Mouse (Mus musculus): ENCODE results near the gene Syt12. TPM values are rescaled to one million over a fixed set of nuclear protein-coding genes. Genes with fewer than 3 reads are reported as not detected.

Gene Syt12
- polyA plus RNA-seq, 1 experiment from 2014 or later: 1.6 TPM

GRCm38 (mm10) chr19:4492526-4493296 is 15.5 kb upstream of the Syt12 start:
- WGBS: 64% methylated on average over 9 of the region's 9 CpGs
- Histone ChIP-seq H3K27ac (ENCODE audit: low read length) (no peak overlapping the region), H3K4me1 (replicated peaks; ENCODE audit: control insufficient read depth, insufficient read depth, low read length) (peaks cover 4% of the 10 kb centered on the region), H3K9me3 (ENCODE audit: control insufficient read depth, low read length) (no peaks in the 10 kb centered on the region), H3K4me2 (ENCODE audit: low read depth, low read length) (no peak overlapping the region), H3K27me3 (ENCODE audit: control insufficient read depth, insufficient read depth, low read depth, low read length) (no peaks in the 10 kb centered on the region), H3K4me3 (ENCODE audit: low read length) (no peak overlapping the region), H3K36me3 (ENCODE audit: control insufficient read depth, insufficient read depth, low read length) (no peaks in the 10 kb centered on the region), H3K9ac (ENCODE audit: low read length) (no peak overlapping the region)
- no peak for ATAC-seq (ENCODE audit: low read depth)

- Histone ChIP-seq H3K9me3 (ENCODE audit: control insufficient read depth, low read length) (no peaks in the 10 kb centered on the region), H3K4me1 (replicated peaks; ENCODE audit: control insufficient read depth, insufficient read depth, low read length) (peaks cover 8% of the 10 kb centered on the region), H3K27me3 (ENCODE audit: control insufficient read depth, insufficient read depth, low read depth, low read length) (no peaks in the 10 kb centered on the region), H3K4me3 (ENCODE audit: low read length) (no peak overlapping the region), H3K9ac (ENCODE audit: low read length) (no peak overlapping the region), H3K4me2 (ENCODE audit: low read depth, low read length) (no peak overlapping the region), H3K27ac (ENCODE audit: low read length) (peak overlapping the region; percentile 32; the same call in 1 of the 2 replicates), H3K36me3 (ENCODE audit: control insufficient read depth, insufficient read depth, low read length) (no peaks in the 10 kb centered on the region)
- ATAC-seq (ENCODE audit: low read depth): peak; percentile 42; the same call in 1 of the 2 replicates
- 49% methylated on average over 10 of the region's 10 CpGs for WGBS
Measured at GRCm38 (mm10) chr19:4491080-4491695, 13.9 kb upstream of the Syt12 start.

- Histone ChIP-seq H3K4me2 (ENCODE audit: low read depth, low read length) (no peak overlapping the region), H3K9ac (ENCODE audit: low read length) (no peak overlapping the region), H3K4me1 (replicated peaks; ENCODE audit: control insufficient read depth, insufficient read depth, low read length) (peaks cover 12% of the 10 kb centered on the region), H3K4me3 (ENCODE audit: low read length) (no peak overlapping the region), H3K9me3 (ENCODE audit: control insufficient read depth, low read length) (no peaks in the 10 kb centered on the region), H3K27me3 (ENCODE audit: control insufficient read depth, insufficient read depth, low read depth, low read length) (no peaks in the 10 kb centered on the region), H3K36me3 (ENCODE audit: control insufficient read depth, insufficient read depth, low read length) (no peaks in the 10 kb centered on the region), H3K27ac (ENCODE audit: low read length) (peak overlapping the region; percentile 62)
- 30% methylated on average over 2 of the region's 2 CpGs for WGBS
- ATAC-seq (ENCODE audit: low read depth): peak; percentile 82
Measured at GRCm38 (mm10) chr19:4487877-4488276, 10.6 kb upstream of the Syt12 start.

GRCm38 (mm10) chr19:4485006-4485405 is 7.8 kb upstream of the Syt12 start:
- no peaks in the 10 kb centered on the region for H3K27me3 ChIP-seq (ENCODE audit: control insufficient read depth, insufficient read depth, low read depth, low read length)
- no peaks in the 10 kb centered on the region for H3K36me3 ChIP-seq (ENCODE audit: control insufficient read depth, insufficient read depth, low read length)
- 9% methylated on average over 5 of the region's 5 CpGs for WGBS
- no peak overlapping the region for H3K4me2 ChIP-seq (ENCODE audit: low read depth, low read length)
- H3K27ac ChIP-seq (ENCODE audit: low read length): no peak overlapping the region
- peaks cover 12% of the 10 kb centered on the region for H3K4me1 ChIP-seq (replicated peaks; ENCODE audit: control insufficient read depth, insufficient read depth, low read length)
- no peak overlapping the region for H3K4me3 ChIP-seq (ENCODE audit: low read length)
- H3K9me3 ChIP-seq (ENCODE audit: control insufficient read depth, low read length): no peaks in the 10 kb centered on the region
- no peak overlapping the region for H3K9ac ChIP-seq (ENCODE audit: low read length)
- no peak for ATAC-seq (ENCODE audit: low read depth)

- Histone ChIP-seq H3K4me2 (ENCODE audit: low read depth, low read length) (no peak overlapping the region), H3K36me3 (ENCODE audit: control insufficient read depth, insufficient read depth, low read length) (no peaks in the 10 kb centered on the region), H3K4me1 (replicated peaks; ENCODE audit: control insufficient read depth, insufficient read depth, low read length) (peaks cover 9% of the 10 kb centered on the region), H3K9me3 (ENCODE audit: control insufficient read depth, low read length) (no peaks in the 10 kb centered on the region), H3K27ac (ENCODE audit: low read length) (no peak overlapping the region), H3K4me3 (ENCODE audit: low read length) (no peak overlapping the region), H3K27me3 (ENCODE audit: control insufficient read depth, insufficient read depth, low read depth, low read length) (no peaks in the 10 kb centered on the region; the same call in 1 of the 2 replicates), H3K9ac (ENCODE audit: low read length) (no peak overlapping the region)
- WGBS: 72% methylated on average over 3 of the region's 3 CpGs
- ATAC-seq (ENCODE audit: low read depth): no peak
Measured at GRCm38 (mm10) chr19:4482111-4482859, 5.0 kb upstream of the Syt12 start.

GRCm38 (mm10) chr19:4481326-4481725 is 4.1 kb upstream of the Syt12 start:
- no peak overlapping the region for H3K9ac ChIP-seq (ENCODE audit: low read length)
- no peaks in the 10 kb centered on the region for H3K36me3 ChIP-seq (ENCODE audit: control insufficient read depth, insufficient read depth, low read length)
- no peak overlapping the region for H3K4me2 ChIP-seq (ENCODE audit: low read depth, low read length)
- 23% methylated on average over 4 of the region's 4 CpGs for WGBS
- ATAC-seq (ENCODE audit: low read depth): no peak
- H3K27me3 ChIP-seq (ENCODE audit: control insufficient read depth, insufficient read depth, low read depth, low read length): no peaks in the 10 kb centered on the region; the same call in none of the 2 replicates
- H3K4me3 ChIP-seq (ENCODE audit: low read length): no peak overlapping the region
- H3K27ac ChIP-seq (ENCODE audit: low read length): no peak overlapping the region
- no peaks in the 10 kb centered on the region for H3K9me3 ChIP-seq (ENCODE audit: control insufficient read depth, low read length)
- H3K4me1 ChIP-seq (replicated peaks; ENCODE audit: control insufficient read depth, insufficient read depth, low read length): peaks cover 12% of the 10 kb centered on the region

- H3K9me3 ChIP-seq (ENCODE audit: control insufficient read depth, low read length): no peaks in the 10 kb centered on the region
- peaks cover 5% of the 10 kb centered on the region for H3K27me3 ChIP-seq (ENCODE audit: control insufficient read depth, insufficient read depth, low read depth, low read length)
- H3K4me2 ChIP-seq (ENCODE audit: low read depth, low read length): no peak overlapping the region
- H3K9ac ChIP-seq (ENCODE audit: low read length): no peak overlapping the region
- ATAC-seq (ENCODE audit: low read depth): no peak
- H3K27ac ChIP-seq (ENCODE audit: low read length): no peak overlapping the region
- 69% methylated on average over 2 of the region's 2 CpGs for WGBS
- peaks cover 11% of the 10 kb centered on the region for H3K4me1 ChIP-seq (replicated peaks; ENCODE audit: control insufficient read depth, insufficient read depth, low read length)
- no peak overlapping the region for H3K4me3 ChIP-seq (ENCODE audit: low read length)
- no peaks in the 10 kb centered on the region for H3K36me3 ChIP-seq (ENCODE audit: control insufficient read depth, insufficient read depth, low read length)
Measured at GRCm38 (mm10) chr19:4480041-4480440, 2.8 kb upstream of the Syt12 start.

- Histone ChIP-seq H3K4me3 (ENCODE audit: low read length) (no peak overlapping the region), H3K4me1 (replicated peaks; ENCODE audit: control insufficient read depth, insufficient read depth, low read length) (peaks cover 8% of the 10 kb centered on the region), H3K4me2 (ENCODE audit: low read depth, low read length) (peak overlapping the region; percentile 34; the same call in 1 of the 2 replicates), H3K36me3 (ENCODE audit: control insufficient read depth, insufficient read depth, low read length) (no peaks in the 10 kb centered on the region), H3K27ac (ENCODE audit: low read length) (no peak overlapping the region), H3K27me3 (ENCODE audit: control insufficient read depth, insufficient read depth, low read depth, low read length) (peaks cover 5% of the 10 kb centered on the region), H3K9ac (ENCODE audit: low read length) (no peak overlapping the region), H3K9me3 (ENCODE audit: control insufficient read depth, low read length) (no peaks in the 10 kb centered on the region)
- ATAC-seq (ENCODE audit: low read depth): no peak
- 29% methylated on average over 1 of the region's 1 CpGs for WGBS
Measured at GRCm38 (mm10) chr19:4478190-4478516, 906 bp upstream of the Syt12 start.

- WGBS: under 1% methylated on average over 51 of the region's 70 CpGs
- H3K4me3 ChIP-seq (ENCODE audit: low read length): peak overlapping the region; percentile 60
- H3K4me1 ChIP-seq (replicated peaks; ENCODE audit: control insufficient read depth, insufficient read depth, low read length): peaks cover 8% of the 10 kb centered on the region
- H3K9me3 ChIP-seq (ENCODE audit: control insufficient read depth, low read length): no peaks in the 10 kb centered on the region
- no peak overlapping the region for H3K27ac ChIP-seq (ENCODE audit: low read length)
- ATAC-seq (ENCODE audit: low read depth): peak; percentile 79
- peak overlapping the region; percentile 98 for H3K4me2 ChIP-seq (ENCODE audit: low read depth, low read length)
- H3K9ac ChIP-seq (ENCODE audit: low read length): peak overlapping the region; percentile 68
- no peaks in the 10 kb centered on the region for H3K36me3 ChIP-seq (ENCODE audit: control insufficient read depth, insufficient read depth, low read length)
- peaks cover 5% of the 10 kb centered on the region for H3K27me3 ChIP-seq (ENCODE audit: control insufficient read depth, insufficient read depth, low read depth, low read length)
Measured at GRCm38 (mm10) chr19:4476601-4477257, 518 bp downstream of the Syt12 start.

Measured in lung, embryonic 16.5 days (tissue).